Mouse (Mus musculus): ENCODE measurements around the gene Lrrc63. TPM values are rescaled to one million over a fixed set of nuclear protein-coding genes. Genes with fewer than 3 reads are reported as not detected.
A peak's percentile ranks its signal among the peaks of the same experiment; 100 is the strongest.

Lrrc63 gene
- polyA plus RNA-seq, 1 experiment from 2014 or later, result 0.09 TPM

DNA sequence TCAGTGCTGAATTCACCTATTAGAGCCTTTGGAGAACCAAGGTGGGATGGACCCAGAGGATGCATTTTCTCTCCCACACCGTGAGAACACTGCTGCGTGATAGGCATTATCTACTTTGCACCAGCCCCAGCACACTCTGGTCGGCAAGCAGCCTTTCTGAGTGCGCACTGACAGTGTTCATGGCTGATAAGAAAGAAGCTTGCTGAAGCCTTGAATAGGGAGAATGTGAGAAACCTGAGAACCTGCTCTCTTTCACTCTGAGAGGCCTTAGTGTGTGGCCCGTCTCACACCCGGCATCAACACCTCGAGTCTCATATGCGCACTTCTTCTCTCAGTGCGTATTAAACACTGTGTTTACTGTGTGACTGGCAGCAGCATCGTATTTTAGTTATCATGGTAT lies 7.8 kb upstream of the Lrrc63 start:
- DNase-seq (ENCODE audit: low spot score), result no peak

GRCm38 (mm10) chr14:75136119-75136966 lies 5.7 kb upstream of the Lrrc63 start:
- peak; percentile 60 for DNase-seq (ENCODE audit: low spot score)

- no peak for DNase-seq (ENCODE audit: low spot score)
Measured at GRCm38 (mm10) chr14:75131324-75131935, 749 bp upstream of the Lrrc63 start.

DNA sequence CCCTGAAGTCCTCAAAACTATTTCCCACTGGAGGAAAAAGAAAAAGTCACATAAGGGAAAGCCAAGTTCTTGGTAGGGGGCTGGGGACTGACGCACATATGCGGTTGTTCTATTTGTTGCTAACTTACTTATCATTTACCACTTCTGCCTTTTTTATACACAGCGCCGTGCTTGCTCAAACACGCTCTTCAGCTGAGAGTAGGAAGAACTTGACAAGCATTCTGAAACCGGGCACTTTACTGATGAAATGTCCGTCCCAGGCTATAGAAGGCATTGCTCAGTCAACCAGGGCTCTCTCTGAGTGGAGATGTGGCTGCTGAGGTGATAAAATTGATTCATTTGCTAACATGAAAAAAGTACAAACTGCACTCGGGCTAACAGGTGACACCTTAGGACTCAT lies 9.0 kb downstream of the Lrrc63 start:
- no peak for DNase-seq (ENCODE audit: low spot score)

DNA sequence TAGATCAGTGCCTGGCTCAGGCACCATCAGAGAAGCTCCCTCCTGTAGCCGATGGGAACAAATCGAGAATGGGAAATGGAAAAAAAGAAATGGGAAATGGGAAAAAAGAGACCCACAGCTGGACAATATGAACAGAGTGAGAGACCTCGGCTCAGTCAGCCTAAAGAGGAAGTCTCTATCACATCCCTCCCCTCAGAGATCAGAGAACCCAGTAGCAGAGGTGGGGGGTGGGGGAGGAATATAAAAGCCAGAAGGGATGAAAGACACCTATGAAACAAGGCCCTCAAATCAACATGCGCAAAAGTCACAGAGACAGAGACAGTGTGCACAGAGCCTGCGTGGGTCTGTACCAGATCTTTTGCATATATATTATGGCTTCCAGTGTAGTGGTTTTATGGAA lies 27.7 kb downstream of the Lrrc63 start:
- DNase-seq (ENCODE audit: low spot score), result peak; percentile 33

- no peak for DNase-seq (ENCODE audit: low spot score)
Measured at GRCm38 (mm10) chr14:75077946-75078345, 52.7 kb downstream of the Lrrc63 start.

- no peak for DNase-seq (ENCODE audit: low spot score)
Measured at GRCm38 (mm10) chr14:75075299-75076180, 55.1 kb downstream of the Lrrc63 start.

DNA sequence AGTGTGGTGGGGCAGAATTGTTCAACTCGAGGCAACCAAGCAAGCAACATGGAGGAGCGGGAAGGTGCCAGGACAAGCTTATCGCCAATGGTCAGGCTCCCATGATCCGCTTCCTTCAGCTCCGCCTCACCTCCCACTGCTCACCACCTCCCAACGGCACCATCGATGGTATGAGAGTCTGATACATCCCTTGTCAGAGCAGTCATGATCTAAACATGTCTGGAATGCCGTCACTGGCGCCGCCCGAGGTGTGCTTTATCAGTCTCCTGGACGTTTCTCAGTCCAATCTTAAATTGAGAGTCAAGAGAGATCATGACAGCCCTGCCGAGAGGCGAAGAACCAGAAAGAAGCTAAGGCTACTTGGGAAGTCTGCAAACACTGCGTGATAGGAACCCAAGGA lies 59.6 kb downstream of the Lrrc63 start:
- DNase-seq (ENCODE audit: low spot score), result no peak

DNA sequence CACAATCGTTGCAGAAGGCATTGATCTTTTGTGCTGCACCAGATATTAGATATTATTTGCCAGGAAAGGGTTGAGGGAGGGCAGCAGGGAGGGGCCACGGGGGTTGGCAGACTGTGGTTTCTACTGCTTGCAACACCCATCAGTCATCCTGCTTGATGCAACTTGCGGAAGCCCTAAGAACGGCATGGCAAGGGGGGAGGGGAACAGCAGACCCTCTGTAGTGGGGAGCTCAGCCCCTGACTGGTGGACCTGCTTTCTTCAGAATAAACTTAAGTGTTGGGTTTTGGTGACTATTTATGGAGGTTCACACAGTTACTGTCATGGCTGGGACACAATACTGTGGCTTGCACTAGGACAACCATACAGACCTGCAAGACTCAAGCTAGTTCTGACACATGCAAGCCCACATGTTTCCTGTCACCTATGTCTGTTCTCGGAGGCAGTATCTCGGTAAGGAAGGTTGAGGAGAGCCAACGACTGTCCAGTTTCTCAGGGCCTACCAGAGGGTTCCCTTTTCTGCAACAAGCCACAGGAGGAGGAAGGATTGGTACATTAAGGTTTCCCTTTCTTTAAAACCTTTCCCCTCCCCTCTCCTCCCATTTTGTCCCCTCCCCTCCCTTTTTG lies 61.2 kb downstream of the Lrrc63 start:
- DNase-seq (ENCODE audit: low spot score), result peak; percentile 80

DNA sequence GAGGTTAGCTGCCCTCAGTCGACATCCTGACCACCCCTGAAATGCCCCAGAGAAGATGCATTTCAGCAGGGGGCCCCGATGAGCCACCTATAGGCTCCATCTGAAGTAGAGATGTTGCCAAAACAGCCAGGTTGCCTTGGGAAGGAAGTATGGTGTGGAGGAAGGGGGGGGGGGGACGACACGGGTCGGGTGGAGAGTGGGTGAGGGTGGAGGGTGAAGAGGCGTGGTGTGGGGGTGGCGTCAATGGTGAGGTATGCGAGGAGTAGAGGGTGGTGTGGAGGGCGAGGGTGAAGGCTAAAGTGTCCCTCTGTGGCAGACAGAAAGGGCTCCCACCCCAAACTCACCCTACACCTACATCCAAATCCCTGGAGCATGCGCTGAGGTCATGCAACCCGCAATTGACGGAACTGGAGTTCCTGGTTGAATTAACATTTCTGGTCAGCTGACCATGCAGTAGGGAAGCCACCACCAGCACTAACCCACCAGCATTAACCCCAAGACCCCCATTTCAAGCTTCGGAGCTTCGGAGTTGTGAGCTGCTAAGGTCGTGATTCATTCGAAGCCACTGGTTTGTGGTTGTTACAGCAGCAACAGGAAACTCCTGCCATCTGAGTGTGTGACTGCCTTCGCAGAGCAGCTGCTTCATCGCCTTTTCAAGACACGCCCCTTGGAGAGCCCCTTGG lies 62.1 kb downstream of the Lrrc63 start:
- DNase-seq (ENCODE audit: low spot score), result peak; percentile 74

DNA sequence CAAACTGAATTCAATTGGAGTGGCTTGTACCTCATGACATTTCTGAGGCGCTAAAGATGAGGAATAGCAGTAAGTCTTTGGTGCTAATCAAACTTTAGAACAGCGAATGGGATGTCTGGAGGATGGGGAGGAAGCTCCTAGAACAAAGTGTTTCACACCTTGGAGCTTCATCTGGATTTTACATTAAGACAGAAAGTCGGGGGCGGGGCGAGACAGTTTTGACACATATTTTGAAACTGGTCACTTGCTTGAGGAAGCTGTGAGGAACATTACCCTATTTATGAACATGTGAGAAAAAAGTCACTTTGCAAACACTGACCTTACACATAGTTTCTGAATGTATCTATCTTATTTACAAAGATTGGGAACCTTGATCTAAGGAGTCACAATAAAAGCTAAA lies 65.5 kb downstream of the Lrrc63 start:
- no peak for DNase-seq (ENCODE audit: low spot score)

DNA sequence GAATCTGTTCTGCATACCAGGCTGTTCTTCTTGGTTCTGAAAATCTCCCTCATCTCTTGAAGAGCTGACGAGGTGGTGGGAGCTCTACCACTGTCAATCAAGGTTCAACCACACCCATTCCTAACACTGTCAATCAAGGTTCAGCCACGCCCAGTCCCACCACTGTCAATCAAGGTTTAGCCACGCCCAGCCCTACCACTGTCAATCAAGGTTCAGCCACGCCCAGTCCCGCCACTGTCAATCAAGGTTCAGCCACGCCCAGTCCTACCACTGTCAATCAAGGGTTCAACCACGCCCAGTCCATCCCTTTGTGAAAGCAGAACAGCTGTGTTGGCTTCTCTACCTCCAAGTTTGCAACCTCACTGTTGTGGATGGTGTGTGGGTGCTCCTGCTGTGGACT lies 66.2 kb downstream of the Lrrc63 start:
- no peak for DNase-seq (ENCODE audit: low spot score)

- DNase-seq (ENCODE audit: low spot score), result no peak
Measured at GRCm38 (mm10) chr14:75063936-75064335, 66.7 kb downstream of the Lrrc63 start.

DNA sequence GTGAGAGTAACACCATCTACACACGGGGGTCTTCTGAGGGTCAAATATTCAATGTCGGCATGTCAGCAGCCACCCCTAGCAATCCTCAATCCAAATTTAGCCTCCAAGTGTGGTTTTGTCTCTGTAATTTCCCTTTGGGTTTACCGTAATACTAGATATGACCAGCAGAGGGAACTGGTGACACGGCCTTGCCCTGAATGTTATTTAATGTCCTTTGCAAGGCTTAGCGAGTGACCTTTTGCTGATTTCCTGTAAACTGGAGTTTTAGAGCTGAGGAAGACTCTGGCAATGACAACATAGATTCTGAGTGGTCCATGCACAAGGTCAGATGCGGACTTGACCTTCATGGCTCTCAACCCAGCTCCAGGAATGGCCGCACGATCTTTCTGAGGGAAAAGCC lies 70.1 kb downstream of the Lrrc63 start:
- peak; percentile 69 for DNase-seq (ENCODE audit: low spot score)

GRCm38 (mm10) chr14:75056861-75057431 lies 73.7 kb downstream of the Lrrc63 start:
- DNase-seq (ENCODE audit: low spot score), result peak; percentile 50

- DNase-seq (ENCODE audit: low spot score), result no peak
Measured at GRCm38 (mm10) chr14:75054455-75055343, 76.0 kb downstream of the Lrrc63 start.

GRCm38 (mm10) chr14:75052451-75052850 lies 78.2 kb downstream of the Lrrc63 start:
- DNase-seq (ENCODE audit: low spot score), result peak; percentile 43

DNA sequence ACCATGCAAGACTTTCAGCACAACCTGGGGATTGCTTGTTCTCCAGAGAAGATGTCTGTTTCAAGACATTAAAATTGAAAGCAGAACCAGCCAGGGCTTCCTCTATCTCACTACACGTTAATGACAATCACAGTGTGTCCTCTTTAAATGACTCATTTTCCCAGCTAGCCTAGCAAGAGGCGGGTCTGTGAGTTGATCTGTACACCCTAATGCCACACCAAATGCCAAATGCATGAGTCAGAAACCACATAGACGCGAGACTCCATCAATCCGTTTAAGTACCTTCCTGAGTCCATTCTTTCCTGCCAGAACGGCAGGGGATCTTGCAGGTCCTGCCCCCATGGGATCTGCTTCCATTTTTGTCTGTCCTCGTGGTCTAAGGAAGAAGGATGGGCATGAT lies 85.5 kb downstream of the Lrrc63 start:
- no peak for DNase-seq (ENCODE audit: low spot score)

DNA sequence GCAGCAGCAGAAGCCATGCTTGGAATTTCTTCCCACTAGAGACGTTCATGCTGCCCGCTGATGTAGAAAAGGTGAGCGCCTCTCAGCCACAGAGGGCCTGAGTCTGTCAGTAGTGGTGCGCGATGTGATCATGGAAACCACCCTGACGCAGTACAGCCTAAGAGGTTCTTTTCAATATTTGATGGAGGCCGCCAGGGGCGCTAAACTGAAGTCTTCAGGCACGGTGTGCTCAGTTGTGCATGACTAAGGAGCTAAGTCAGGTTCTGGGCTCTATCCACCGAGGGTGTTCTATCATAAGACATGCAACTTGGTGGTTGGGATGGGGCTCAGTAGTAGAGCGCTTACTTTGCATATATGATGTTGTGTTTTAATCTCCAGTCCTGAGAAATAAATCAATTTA lies 95.2 kb downstream of the Lrrc63 start:
- DNase-seq (ENCODE audit: low spot score), result no peak

Measured in thymus, postnatal 0 days (tissue).